Mouse (Mus musculus) G1E-ER4 (cell line): ENCODE results near the gene Ppp3ca. TPM values are rescaled to one million over a fixed set of nuclear protein-coding genes. Genes with fewer than 3 reads are reported as not detected.

Experiments used
- GATA1 ChIP-seq: IDR thresholded peaks from one replicate; pipeline ENCODE4 v1.8.0; 2012; ENCODE audit warnings: low read length, inconsistent platforms
- polyA plus RNA-seq: library from polyadenylated mRNA; stranded (reverse); fragments of >175 nt; gene quantifications from 2 replicates; pipeline ENCODE4 v1.2.3, GENCODE M21; 2012

The Ppp3ca gene
- polyA plus RNA-seq, 1 experiment: 119 TPM

DNA sequence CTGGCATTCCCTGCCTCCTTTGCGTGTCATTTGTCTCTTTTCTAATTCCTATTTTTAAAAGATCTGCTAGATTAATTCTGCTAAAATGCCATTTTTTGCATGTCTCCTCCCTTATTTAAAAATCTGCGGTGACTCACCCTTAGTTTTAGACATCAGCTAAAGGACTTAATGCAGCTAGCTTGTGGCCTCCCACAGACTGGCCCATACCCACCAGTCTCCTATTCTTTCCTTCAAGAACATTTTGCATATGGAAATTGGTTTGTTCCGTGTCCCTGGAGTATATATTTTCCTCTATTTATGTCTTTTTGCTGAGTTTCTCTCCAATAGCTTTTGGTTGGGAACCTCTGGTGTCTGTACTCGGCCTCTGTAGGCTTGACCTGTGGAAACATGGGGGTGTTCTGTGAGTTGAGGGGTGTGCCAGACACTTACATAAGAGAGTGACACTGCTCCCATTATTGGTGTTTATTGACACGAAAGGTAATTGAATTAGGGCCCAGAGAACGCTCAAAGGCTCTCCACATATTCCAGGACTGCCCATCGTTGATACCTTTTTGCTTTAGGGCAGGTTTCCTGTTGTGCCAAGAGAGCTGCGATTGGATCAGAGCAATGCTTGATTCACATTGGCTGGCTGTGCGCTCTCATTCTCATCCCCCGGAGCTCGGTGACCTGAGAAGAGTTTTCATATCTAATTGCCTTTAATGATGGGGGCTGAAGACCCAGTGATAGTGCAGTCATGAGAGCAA, 163.2 kb downstream of the Ppp3ca start:
- TF ChIP-seq GATA1: no peak

DNA sequence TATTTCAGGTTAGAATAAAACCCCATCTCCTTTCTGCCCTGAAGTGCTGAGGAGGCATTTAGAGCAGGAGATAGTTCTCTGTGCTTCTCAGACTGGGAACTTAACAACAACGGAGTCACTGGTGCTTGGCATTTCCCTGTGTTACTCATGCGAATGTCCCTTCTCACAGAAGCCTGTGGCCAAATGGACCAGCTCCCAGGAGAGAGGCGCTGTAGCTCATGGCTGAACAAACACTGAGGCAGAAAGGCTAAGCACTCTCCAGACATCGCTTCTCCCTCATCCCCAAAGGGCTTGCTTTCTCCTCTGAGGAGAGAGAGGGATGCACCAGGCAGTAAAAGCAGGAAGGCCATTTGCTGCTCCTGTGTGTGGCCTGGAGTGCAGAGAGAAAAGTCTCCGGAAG, 164.0 kb downstream of the Ppp3ca start:
- TF ChIP-seq GATA1: no peak

DNA sequence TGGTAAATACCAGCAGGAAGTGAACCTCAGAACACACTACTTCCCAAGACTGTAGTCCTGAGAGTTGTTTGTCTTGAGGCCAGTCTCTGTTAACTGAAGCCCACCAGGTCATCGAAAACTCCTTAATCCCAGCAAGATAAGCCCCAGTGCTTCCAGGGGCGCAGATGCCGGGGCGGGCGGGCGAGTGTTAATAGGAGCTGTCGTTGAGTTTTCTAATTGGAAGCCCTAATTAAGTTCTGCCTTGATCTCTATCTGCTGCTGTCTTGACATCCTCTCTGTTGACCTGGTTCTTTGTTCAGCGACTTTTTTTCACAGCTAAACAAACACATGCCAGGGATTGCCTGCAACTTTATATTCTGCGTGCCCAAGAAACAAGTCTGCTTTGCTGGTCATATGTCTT, 165.9 kb downstream of the Ppp3ca start:
- no peak for TF ChIP-seq GATA1

GRCm38 (mm10) chr3:136836319-136837193, 166.6 kb downstream of the Ppp3ca start:
- TF ChIP-seq GATA1: peak; percentile 40

DNA sequence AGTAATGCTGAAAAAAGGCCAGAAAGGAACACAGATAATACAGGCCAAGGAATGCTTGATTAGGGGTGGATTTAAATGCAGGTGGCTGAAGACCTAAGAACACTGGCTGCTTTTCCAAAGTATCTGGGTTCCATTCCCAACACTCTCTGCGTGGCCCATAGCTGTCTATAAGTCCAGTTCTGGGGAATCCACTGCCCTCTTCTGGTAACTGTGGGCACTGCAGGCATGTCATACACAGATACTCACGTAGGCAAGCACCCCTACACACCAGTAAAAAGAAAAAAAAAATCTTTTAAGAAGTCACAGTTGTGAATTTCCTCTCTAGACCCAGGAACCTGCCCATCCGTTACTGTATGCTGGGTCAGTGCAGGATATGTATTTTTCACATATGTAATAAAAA, 167.7 kb downstream of the Ppp3ca start:
- TF ChIP-seq GATA1: no peak

DNA sequence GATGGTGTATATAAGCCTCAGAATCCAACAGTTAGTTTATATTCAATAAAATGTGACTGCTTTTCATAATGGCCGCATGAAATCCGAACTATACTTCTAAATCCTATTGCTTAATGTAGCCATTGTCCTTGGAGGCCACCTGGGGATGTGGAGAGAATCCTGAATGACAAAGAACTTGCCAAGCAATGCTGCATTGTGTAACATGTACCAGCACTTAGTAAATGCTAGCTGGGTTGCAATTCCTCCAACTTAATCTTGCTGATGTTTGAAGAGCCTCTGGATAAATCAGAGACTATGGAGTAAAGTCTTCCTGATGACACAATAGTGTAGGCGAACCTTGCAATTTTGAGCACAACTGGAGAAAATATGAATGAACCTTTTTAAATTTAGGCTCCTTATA, 171.4 kb downstream of the Ppp3ca start:
- no peak for TF ChIP-seq GATA1

- no peak for TF ChIP-seq GATA1
Observed at GRCm38 (mm10) chr3:136842384-136842783, 172.5 kb downstream of the Ppp3ca start.

- TF ChIP-seq GATA1: no peak
Observed at GRCm38 (mm10) chr3:136843811-136844491, 174.0 kb downstream of the Ppp3ca start.

GRCm38 (mm10) chr3:136849035-136849434, 179.1 kb downstream of the Ppp3ca start:
- TF ChIP-seq GATA1: no peak

DNA sequence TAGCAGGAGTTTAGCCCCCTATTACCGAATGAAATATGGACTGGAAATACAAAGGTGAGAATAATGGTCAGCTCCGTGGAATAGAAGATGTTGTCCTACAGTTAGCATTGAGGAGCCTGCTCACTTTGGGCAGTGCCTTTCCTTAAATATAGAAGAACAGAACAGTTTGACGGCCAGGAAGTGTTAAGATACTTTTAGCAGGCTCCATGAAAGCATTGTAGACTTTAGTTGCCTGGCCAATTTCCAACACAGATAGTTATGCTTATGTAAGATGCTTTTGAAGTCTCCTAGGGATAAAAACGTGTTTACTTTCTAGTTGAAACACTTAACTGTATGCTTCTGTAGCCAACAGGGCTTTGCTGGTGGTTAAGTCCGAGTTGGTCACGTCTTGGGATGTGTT, 183.0 kb downstream of the Ppp3ca start:
- no peak for TF ChIP-seq GATA1

DNA sequence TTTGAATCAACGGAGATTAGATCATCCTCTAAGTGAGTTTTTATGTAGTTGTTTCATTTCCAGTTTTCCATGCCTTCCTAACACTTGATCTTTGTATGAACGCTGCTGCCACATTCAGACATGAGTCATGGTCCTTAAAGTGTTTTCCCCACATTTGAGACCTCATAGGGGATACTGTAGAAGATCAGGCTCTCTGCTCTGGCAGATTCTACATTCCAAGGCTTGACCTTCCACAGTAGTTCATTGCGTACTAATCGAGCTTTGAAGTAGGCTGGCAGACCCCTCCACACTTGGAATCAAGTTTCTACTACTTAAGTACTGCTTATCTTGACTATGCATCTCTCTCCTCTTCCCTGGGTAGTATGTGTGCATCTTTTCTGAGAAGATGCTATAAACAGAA, 183.7 kb downstream of the Ppp3ca start:
- no peak for TF ChIP-seq GATA1

- TF ChIP-seq GATA1: no peak
Observed at GRCm38 (mm10) chr3:136855996-136856395, 186.1 kb downstream of the Ppp3ca start.

- no peak for TF ChIP-seq GATA1
Observed at GRCm38 (mm10) chr3:136862051-136862837, 192.3 kb downstream of the Ppp3ca start.

DNA sequence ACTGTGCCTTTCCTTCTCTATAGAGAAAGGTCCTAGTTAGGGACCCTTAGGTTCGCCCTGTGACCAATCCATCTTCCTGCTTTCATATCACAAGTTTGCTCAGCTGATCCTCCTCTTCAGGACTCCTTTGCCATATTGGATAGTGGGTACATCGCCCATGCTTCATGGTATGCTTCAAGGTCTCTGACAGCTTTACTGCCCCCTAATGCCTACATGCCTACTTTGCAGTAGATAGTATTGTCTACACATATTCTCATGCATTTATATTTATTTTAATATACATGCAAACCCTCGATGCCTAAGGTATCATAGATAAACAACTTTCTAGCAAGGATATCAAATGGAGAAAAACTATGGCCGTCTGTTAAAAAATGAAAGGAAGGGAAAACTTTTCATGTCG, 193.2 kb downstream of the Ppp3ca start:
- no peak for TF ChIP-seq GATA1

- TF ChIP-seq GATA1: no peak
Observed at GRCm38 (mm10) chr3:136864306-136864705, 194.4 kb downstream of the Ppp3ca start.

DNA sequence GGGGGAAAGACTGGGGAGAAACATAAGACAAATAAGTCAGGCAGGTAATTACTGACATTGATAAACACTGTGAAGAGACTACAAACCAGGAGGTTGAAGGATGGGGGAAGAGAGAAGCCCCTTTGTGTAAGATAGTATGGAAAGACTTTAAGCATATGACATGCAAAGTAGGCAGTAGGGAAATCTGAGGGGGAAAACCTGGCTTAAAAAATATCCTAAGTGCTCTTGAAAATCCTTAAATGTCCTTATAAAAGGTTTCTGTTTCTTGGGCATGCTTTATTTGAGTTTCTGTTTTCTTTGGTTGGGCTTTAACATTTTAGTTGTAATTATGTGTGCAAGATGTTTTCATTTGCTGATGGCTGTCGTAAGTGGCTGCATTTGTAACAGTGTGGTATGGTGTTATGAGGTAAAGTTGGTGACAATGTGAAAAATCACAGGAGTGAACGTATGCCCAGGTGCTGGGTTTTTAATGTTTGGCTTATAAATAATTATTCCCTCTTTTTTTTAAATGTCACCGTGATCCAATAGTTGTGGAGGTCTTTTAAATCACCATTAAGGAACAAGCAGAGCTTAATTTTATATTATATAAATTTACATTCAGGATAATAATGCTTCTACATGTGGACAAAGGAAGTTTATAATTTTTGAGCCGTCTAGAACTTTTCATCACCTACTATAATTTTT, 195.4 kb downstream of the Ppp3ca start:
- no peak for TF ChIP-seq GATA1
